Mouse (Mus musculus): ENCODE results near the gene Prr15l.

Gene Prr15l

GRCm38 (mm10) chr11:96947849-96948248 is 19.9 kb downstream of the Prr15l start:
- DNase-seq (ENCODE audit: low spot score in 2 of 2): no peak

- no peak for DNase-seq (ENCODE audit: low spot score in 2 of 2)
Observed at GRCm38 (mm10) chr11:96950767-96951166, 22.9 kb downstream of the Prr15l start.

- DNase-seq (ENCODE audit: low spot score in 2 of 2): peak; percentile 40 to 51
Observed at GRCm38 (mm10) chr11:96952426-96952825, 24.5 kb downstream of the Prr15l start.

GRCm38 (mm10) chr11:96952896-96953295 is 25.0 kb downstream of the Prr15l start:
- peak in 1 of 2 experiments; percentile 48 for DNase-seq (ENCODE audit: low spot score in 2 of 2)

GRCm38 (mm10) chr11:96955094-96955493 is 27.2 kb downstream of the Prr15l start:
- DNase-seq (ENCODE audit: low spot score in 2 of 2): no peak

GRCm38 (mm10) chr11:96956009-96956724 is 28.3 kb downstream of the Prr15l start:
- no peak for DNase-seq (ENCODE audit: low spot score in 2 of 2)

GRCm38 (mm10) chr11:96957061-96957805 is 29.3 kb downstream of the Prr15l start:
- peak; percentile 63 to 68 for DNase-seq (ENCODE audit: low spot score in 2 of 2)

GRCm38 (mm10) chr11:96963580-96963979 is 35.7 kb downstream of the Prr15l start:
- peak; percentile 79 to 91 for DNase-seq (ENCODE audit: low spot score in 2 of 2)

GRCm38 (mm10) chr11:96966172-96966571 is 38.3 kb downstream of the Prr15l start:
- DNase-seq (ENCODE audit: low spot score in 2 of 2): no peak

- peak in 1 of 2 experiments; percentile 55 for DNase-seq (ENCODE audit: low spot score in 2 of 2)
Observed at GRCm38 (mm10) chr11:96966914-96967543, 39.1 kb downstream of the Prr15l start.

- no peak for DNase-seq (ENCODE audit: low spot score in 2 of 2)
Observed at GRCm38 (mm10) chr11:96967544-96968269, 39.8 kb downstream of the Prr15l start.

- no peak for DNase-seq (ENCODE audit: low spot score in 2 of 2)
Observed at GRCm38 (mm10) chr11:96968476-96968875, 40.6 kb downstream of the Prr15l start.

- DNase-seq (ENCODE audit: low spot score in 2 of 2): no peak
Observed at GRCm38 (mm10) chr11:96969280-96969722, 41.4 kb downstream of the Prr15l start.

- DNase-seq (ENCODE audit: low spot score in 2 of 2): no peak
Observed at GRCm38 (mm10) chr11:96969746-96970145, 41.8 kb downstream of the Prr15l start.

- no peak for DNase-seq (ENCODE audit: low spot score in 2 of 2)
Observed at GRCm38 (mm10) chr11:96970341-96970740, 42.4 kb downstream of the Prr15l start.

GRCm38 (mm10) chr11:96972906-96973305 is 45.0 kb downstream of the Prr15l start:
- DNase-seq (ENCODE audit: low spot score in 2 of 2): no peak

GRCm38 (mm10) chr11:96973426-96973964 is 45.6 kb downstream of the Prr15l start:
- no peak for DNase-seq (ENCODE audit: low spot score in 2 of 2)

GRCm38 (mm10) chr11:96974813-96975212 is 46.9 kb downstream of the Prr15l start:
- no peak for DNase-seq (ENCODE audit: low spot score in 2 of 2)

- no peak for DNase-seq (ENCODE audit: low spot score in 2 of 2)
Observed at GRCm38 (mm10) chr11:96975511-96976378, 47.8 kb downstream of the Prr15l start.

- no peak for DNase-seq (ENCODE audit: low spot score in 2 of 2)
Observed at GRCm38 (mm10) chr11:96976379-96976687, 48.4 kb downstream of the Prr15l start.
